Mouse (Mus musculus): ENCODE measurements at regions not wholly inside any gene's neighbourhood (a gene's known extent, or its start where the extent isn't known, plus 50 kb on each side); places are given as distances from the start of the nearest gene placed in this dataset.

GRCm38 (mm10) chr2:30659836-30660612 lies 65.2 kb downstream of the Cstad start:
- TF ChIP-seq CTCF (IDR thresholded peaks at IDR 0.05; ENCODE audit: low read depth) = no peak
- no peak for TF ChIP-seq EP300 (IDR thresholded peaks at IDR 0.05; ENCODE audit: low read depth)
